Mouse (Mus musculus) heart, embryonic 16.5 days (tissue): Measurements from ENCODE around the gene Sec24c. TPM values are rescaled to one million over a fixed set of nuclear protein-coding genes. Genes with fewer than 3 reads are reported as not detected.

ENCODE experiments used
- microRNA-seq: library from miRNA; unstranded; fragments of <30 nt; microRNA quantifications from one replicate; pipeline ENCODE4, GENCODE M21; 2017
- polyA plus RNA-seq: library from polyadenylated mRNA; unstranded; fragments of >200 nt; fragmentation: Nextera tagmentation; extraction: Ambion mirVana; gene quantifications from 2 replicates; pipeline ENCODE4 v1.2.1, GENCODE M21; 2015

The Sec24c gene
- polyA plus RNA-seq, 1 experiment from 2014 or later = 73.2 TPM

Small RNA genes lying within 50 kb of the gene (microRNA-seq; reads per million reads assigned to microRNA genes)
- not detected for gene Mir6946

Other genes starting within 250 kb of the Sec24c start
- 0.45 and 0.61 TPM in 2 replicates for gene Cfap70, start 222.1 kb upstream of the Sec24c start, polyA plus RNA-seq
- gene Anxa7, start 194.2 kb upstream of the Sec24c start, polyA plus RNA-seq = 45.8 and 51.5 TPM in 2 replicates
- gene Mss51, start 177.4 kb upstream of the Sec24c start, polyA plus RNA-seq = 0.25 and 0.60 TPM in 2 replicates
- gene Ppp3cb, start 127.7 kb upstream of the Sec24c start, polyA plus RNA-seq = 28.4 and 32.0 TPM in 2 replicates
- gene Usp54, start 33.2 kb upstream of the Sec24c start, polyA plus RNA-seq = 3.8 and 4.5 TPM in 2 replicates
- gene Myoz1, start 17.8 kb upstream of the Sec24c start, polyA plus RNA-seq = 12.0 and 14.9 TPM in 2 replicates
- 172 and 183 TPM in 2 replicates for gene Synpo2l, start 6.0 kb upstream of the Sec24c start, polyA plus RNA-seq
- gene Fut11, start 20.7 kb downstream of the Sec24c start, polyA plus RNA-seq = 20.5 and 20.6 TPM in 2 replicates
- 175 and 177 TPM in 2 replicates for gene Chchd1, start 28.7 kb downstream of the Sec24c start, polyA plus RNA-seq
- gene Zswim8, start 33.2 kb downstream of the Sec24c start, polyA plus RNA-seq = 22.3 and 24.1 TPM in 2 replicates
- gene Ndst2, start 60.3 kb downstream of the Sec24c start, polyA plus RNA-seq = 16.2 and 17.2 TPM in 2 replicates
- 81.5 and 103 TPM in 2 replicates for gene Camk2g, start 119.8 kb downstream of the Sec24c start, polyA plus RNA-seq
- gene Plau, start 162.4 kb downstream of the Sec24c start, polyA plus RNA-seq = 1.2 and 1.9 TPM in 2 replicates